Mouse (Mus musculus) E14TG2a.4 (cell line): Measurements from ENCODE around the gene Bglap2.

ENCODE experiments used
- CTCF ChIP-seq: conservative IDR thresholded peaks from 2 replicates; pipeline ENCODE4 v1.5.1; 2014; ENCODE audit warnings: low read length
- NANOG ChIP-seq: IDR thresholded peaks from 2 replicates; pipeline ENCODE4 v1.6.1; 2014; ENCODE audit warnings: borderline replicate concordance, low read length, mixed read lengths
- POU5F1 ChIP-seq: IDR thresholded peaks from 2 replicates; pipeline ENCODE4 v1.6.1; 2014; ENCODE audit warnings: low read length, borderline replicate concordance

DNA sequence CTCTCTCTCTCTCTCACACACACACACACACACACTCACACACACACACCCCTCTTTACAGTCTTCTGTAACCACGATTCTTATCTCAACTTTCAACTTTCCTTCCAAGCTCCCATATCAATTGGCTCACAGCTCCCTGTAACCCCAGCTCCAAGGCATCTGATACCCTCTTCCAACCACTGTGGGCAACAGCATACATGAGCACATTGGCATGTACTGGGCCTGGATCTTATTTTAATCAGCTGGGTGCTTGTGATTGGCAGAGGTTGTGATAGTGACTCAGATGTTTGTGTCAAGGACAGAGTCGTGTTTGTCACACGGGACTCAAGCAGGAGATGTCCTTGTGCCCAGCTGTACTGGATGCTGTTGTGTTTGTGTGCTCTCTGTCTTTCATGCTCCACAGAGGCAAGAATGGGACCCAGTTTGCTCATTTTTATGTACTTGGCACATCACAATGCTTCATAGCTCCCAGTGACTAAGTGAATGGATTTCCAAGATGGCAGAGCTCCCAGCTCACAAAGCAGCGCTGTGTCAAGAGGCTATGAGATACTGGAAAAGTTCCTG, 48.9 kb upstream of the Bglap2 start:
- TF ChIP-seq CTCF (no peak), NANOG (no peak), POU5F1 (no peak)
